Comparison of ENCODE assay signal across 17 mouse cellular contexts in genomic region chr3:83576155-83576554, GRCm38 (mm10).
A peak's percentile ranks its signal among the peaks of the same experiment; 100 is the strongest.
DNase-seq lines count a peak whose midpoint lies in the region; ATAC-seq and TF ChIP-seq lines count a peak whose summit lies in the region.
"Had no signal": no experiment of that assay in that cellular context is flagged by ENCODE, and none has a peak within 500 bp of the region (broad histone marks: within the 10 kb centered on the region; RNA-seq: fewer than 3 reads in every experiment).

No protein-coding gene starts in this region.

- no peaks in the 10 kb centered on the region for H3K36me3 ChIP-seq in hindbrain, postnatal 0 days (ENCODE audit: insufficient read depth, low read length)
- H3K36me3 ChIP-seq in hindbrain, embryonic 13.5 days: no peaks in the 10 kb centered on the region
- no peaks in the 10 kb centered on the region for H3K36me3 ChIP-seq in midbrain, embryonic 14.5 days (ENCODE audit: control insufficient read depth, insufficient read depth, low read length)
- H3K36me3 ChIP-seq: liver, embryonic 15.5 days had no signal

- H3K9me3 ChIP-seq in hindbrain, postnatal 0 days (ENCODE audit: low read length): no peaks in the 10 kb centered on the region
- no peaks in the 10 kb centered on the region for H3K9me3 ChIP-seq in hindbrain, embryonic 13.5 days
- no peaks in the 10 kb centered on the region for H3K9me3 ChIP-seq in midbrain, embryonic 14.5 days (ENCODE audit: control insufficient read depth, low read length)
- H3K9me3 ChIP-seq: forebrain, embryonic 13.5 days; liver, embryonic 15.5 days had no signal

- ATAC-seq in hindbrain, postnatal 0 days: peak; percentile 76
- ATAC-seq in hindbrain, embryonic 13.5 days (ENCODE audit: low FRiP score): no peak
- ATAC-seq in midbrain, embryonic 14.5 days (ENCODE audit: low FRiP score, low TSS enrichment): no peak
- ATAC-seq: forebrain, embryonic 13.5 days had no signal

- intact Hi-C loops in gastrocnemius, adult 2 months (cut with DNase I): no loop called here

- H3K9ac ChIP-seq in hindbrain, postnatal 0 days (replicated peaks; ENCODE audit: low read length): no peak overlapping the region
- H3K9ac ChIP-seq in hindbrain, embryonic 13.5 days: no peak overlapping the region
- no peak overlapping the region for H3K9ac ChIP-seq in midbrain, embryonic 14.5 days (replicated peaks; ENCODE audit: low read length)
- H3K9ac ChIP-seq: forebrain, embryonic 13.5 days; liver, embryonic 15.5 days had no signal

- no peaks in the 10 kb centered on the region for H3K4me1 ChIP-seq in hindbrain, postnatal 0 days (ENCODE audit: insufficient read depth, low read length)
- no peaks in the 10 kb centered on the region for H3K4me1 ChIP-seq in hindbrain, embryonic 13.5 days (replicated peaks)
- no peaks in the 10 kb centered on the region for H3K4me1 ChIP-seq in midbrain, embryonic 14.5 days (ENCODE audit: control insufficient read depth, insufficient read depth, low read length)
- H3K4me1 ChIP-seq: liver, embryonic 15.5 days had no signal

- WGBS in hindbrain, postnatal 0 days: 70% methylated on average over 2 of the region's 2 CpGs
- WGBS in hindbrain, embryonic 13.5 days: 97% methylated on average over 2 of the region's 2 CpGs
- WGBS in midbrain, embryonic 14.5 days: 96% methylated on average over 2 of the region's 2 CpGs

- H3K4me3 ChIP-seq in hindbrain, postnatal 0 days (ENCODE audit: low read length): no peak overlapping the region
- no peak overlapping the region for H3K4me3 ChIP-seq in hindbrain, embryonic 13.5 days
- H3K4me3 ChIP-seq in gastrocnemius, adult 2 months: no peak overlapping the region
- H3K4me3 ChIP-seq in midbrain, embryonic 14.5 days (replicated peaks; ENCODE audit: low read depth, low read length): no peak overlapping the region
- H3K4me3 ChIP-seq: forebrain, embryonic 13.5 days; heart, adult 2 months; liver, embryonic 15.5 days had no signal

- TF ChIP-seq CTCF in hindbrain, postnatal 0 days (IDR thresholded peaks at IDR 0.05; ENCODE audit: low read depth): no peak
- TF ChIP-seq CTCF in gastrocnemius, adult 2 months (IDR thresholded peaks at IDR 0.05): no peak

- H3K4me2 ChIP-seq in hindbrain, postnatal 0 days (ENCODE audit: low read depth, low read length): no peak overlapping the region
- H3K4me2 ChIP-seq in hindbrain, embryonic 13.5 days: no peak overlapping the region
- H3K4me2 ChIP-seq in midbrain, embryonic 14.5 days (ENCODE audit: low read length): no peak overlapping the region
- H3K4me2 ChIP-seq: forebrain, embryonic 13.5 days; liver, embryonic 15.5 days had no signal

- DNase-seq in hindbrain, postnatal 0 days (ENCODE audit: low spot score): peak; percentile 69
- DNase-seq in NIH3T3 (ENCODE audit: low read depth): peak; percentile 8
- peak; percentile 27 for DNase-seq in brain, adult 2 months (ENCODE audit: low read depth, low spot score)
- DNase-seq in gastrocnemius, adult 2 months: peak; percentile 53
- no peak for DNase-seq in retina, embryonic 14.5 days (ENCODE audit: low spot score)
- no peak for DNase-seq in testis, postnatal 10 days (ENCODE audit: low spot score)
- no peak for DNase-seq in midbrain, embryonic 14.5 days
- DNase-seq: adrenal gland, postnatal 36 days; heart, postnatal 4 days; kidney, adult 11 months; kidney, postnatal 25 days had no signal

- H3K27me3 ChIP-seq in hindbrain, postnatal 0 days (ENCODE audit: insufficient read depth, low read length): no peaks in the 10 kb centered on the region
- H3K27me3 ChIP-seq in hindbrain, embryonic 13.5 days: peaks cover 15% of the 10 kb centered on the region
- no peaks in the 10 kb centered on the region for H3K27me3 ChIP-seq in midbrain, embryonic 14.5 days (ENCODE audit: control insufficient read depth, insufficient read depth, low read length)
- H3K27me3 ChIP-seq: CH12.LX; forebrain, embryonic 13.5 days; liver, embryonic 15.5 days had no signal

- H3K27ac ChIP-seq in hindbrain, postnatal 0 days: no peak overlapping the region
- no peak overlapping the region for H3K27ac ChIP-seq in hindbrain, embryonic 13.5 days
- no peak overlapping the region for H3K27ac ChIP-seq in gastrocnemius, adult 2 months
- H3K27ac ChIP-seq in midbrain, embryonic 14.5 days (replicated peaks; ENCODE audit: low read depth, low read length): no peak overlapping the region
- H3K27ac ChIP-seq: forebrain, embryonic 13.5 days; heart, adult 2 months; liver, embryonic 15.5 days; macrophage had no signal

Comparison
In these comparisons a context has a peak if more than half of its experiments do, and no peak if none do; other contexts are left out.
1. DNase-seq: peak in hindbrain, postnatal 0 days (single experiment), NIH3T3 (single experiment), brain, adult 2 months (single experiment) and gastrocnemius, adult 2 months (single experiment); none in retina, embryonic 14.5 days (single experiment), testis, postnatal 10 days (single experiment) and midbrain, embryonic 14.5 days (single experiment).